Mouse (Mus musculus) heart, embryonic 11.5 days (tissue): ENCODE data around the gene Vasn. TPM values are rescaled to one million over a fixed set of nuclear protein-coding genes. Genes with fewer than 3 reads are reported as not detected.

Experiments
- ATAC-seq: fragments of 200-750 bp; cut with Nextera tagmentation; replicated peaks from 2 replicates; pipeline ENCODE4 v1.8.0; 2017; ENCODE audit warnings: moderate library complexity; ENCODE audit not compliant: insufficient number of reproducible peaks, low FRiP score, low TSS enrichment
- H3K27ac ChIP-seq: fragments of 300-500 bp; sonication (generic); 2 replicates; pipeline ENCODE4 v1.5.1; 2014; ENCODE audit warnings: mild to moderate bottlenecking, low read depth, low read length
- H3K27me3 ChIP-seq: fragments of 300-500 bp; sonication (generic); 2 replicates; pipeline ENCODE4 v1.6.1; 2014; ENCODE audit warnings: mild to moderate bottlenecking, low read length, mixed read lengths; ENCODE audit not compliant: control insufficient read depth, insufficient read depth
- H3K36me3 ChIP-seq: fragments of 300-500 bp; sonication (generic); 2 replicates; pipeline ENCODE4 v1.6.1; 2014; ENCODE audit warnings: mild to moderate bottlenecking, low read length, moderate library complexity, mixed read lengths; ENCODE audit not compliant: control insufficient read depth, insufficient read depth
- H3K4me1 ChIP-seq: fragments of 300-500 bp; sonication (generic); 2 replicates; pipeline ENCODE4 v1.6.1; 2014; ENCODE audit warnings: low read length; ENCODE audit not compliant: control insufficient read depth, insufficient read depth
- H3K4me2 ChIP-seq: fragments of 300-500 bp; sonication (generic); 2 replicates; pipeline ENCODE4 v1.6.1; 2014; ENCODE audit warnings: mild to moderate bottlenecking, moderate library complexity
- H3K4me3 ChIP-seq: fragments of 300-500 bp; sonication (generic); 2 replicates; pipeline ENCODE4 v1.5.1; 2014; ENCODE audit warnings: low read depth, low read length
- H3K9ac ChIP-seq: fragments of 300-500 bp; sonication (generic); 2 replicates; pipeline ENCODE4 v1.6.1; 2014; ENCODE audit warnings: mild to moderate bottlenecking, low read depth, low read length, moderate library complexity
- H3K9me3 ChIP-seq: fragments of 300-500 bp; sonication (generic); replicated peaks from 2 replicates; pipeline ENCODE4 v1.6.1; 2016; ENCODE audit warnings: low read length; ENCODE audit not compliant: control insufficient read depth
- WGBS: fragments of 180-500 bp; shearing (Covaris S2); extraction: QIAGEN DNeasy Blood & Tissue Kit; methylation state at CpG from one replicate; pipeline ENCODE4 v1.1.7; 2014; ENCODE audit not compliant: insufficient replicate concordance; 5-methylcytosine and 5-hydroxymethylcytosine counted together
- polyA plus RNA-seq: library from polyadenylated mRNA; unstranded; fragments of >200 nt; fragmentation: Nextera tagmentation; extraction: Ambion mirVana; gene quantifications from 2 replicates; pipeline ENCODE4 v1.2.1, GENCODE M21; 2014

Vasn gene
- polyA plus RNA-seq, 1 experiment from 2014 or later, result 10.6 TPM

DNA sequence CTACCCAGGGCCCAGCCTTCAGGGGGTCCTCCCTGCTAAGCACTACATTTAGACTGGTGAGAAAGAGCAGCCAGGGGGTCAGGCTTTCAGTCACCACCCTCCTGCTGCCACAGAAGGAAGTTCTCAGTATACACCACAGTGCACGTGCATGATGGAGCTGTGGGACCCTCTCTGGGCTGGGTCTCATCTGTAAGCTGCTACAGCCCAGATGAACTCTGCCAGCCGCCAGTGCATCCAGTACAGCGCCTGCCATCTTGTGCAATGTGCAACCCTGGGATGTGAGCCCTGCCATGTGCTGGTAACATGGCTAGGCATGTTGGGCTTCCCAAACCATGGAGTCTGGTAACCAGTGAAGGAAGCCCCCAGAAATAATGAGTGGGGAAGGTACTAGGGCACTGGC is 10.4 kb downstream of the Vasn start:
- WGBS, result 94% methylated on average over 3 of the region's 3 CpGs
- Histone ChIP-seq H3K9me3 (no peaks in the 10 kb centered on the region), H3K27me3 (no peaks in the 10 kb centered on the region), H3K36me3 (peaks cover 30% of the 10 kb centered on the region), H3K4me1 (peaks cover 50% of the 10 kb centered on the region), H3K4me2 (no peak overlapping the region), H3K9ac (no peak overlapping the region), H3K4me3 (no peak overlapping the region), H3K27ac (no peak overlapping the region)
- no peak for ATAC-seq

DNA sequence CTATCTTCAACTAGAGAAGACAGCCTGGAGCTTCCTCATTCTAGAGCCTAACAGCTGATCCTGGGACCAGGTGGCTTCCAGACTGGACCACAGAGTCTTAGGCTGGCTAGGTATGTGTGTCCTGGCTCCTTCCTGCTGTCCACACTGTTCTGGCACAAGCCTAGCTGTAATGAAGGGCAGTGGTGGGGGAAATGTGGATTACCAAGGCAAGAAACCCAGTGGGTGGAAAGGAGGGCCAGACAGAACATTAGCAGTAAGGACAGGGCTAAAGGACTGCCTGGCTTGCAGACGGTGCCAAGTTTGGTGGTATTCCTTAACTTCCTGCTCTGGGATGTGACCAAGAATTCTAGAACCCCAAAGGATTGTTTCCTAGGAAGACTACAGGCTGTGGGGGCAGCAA is 11.3 kb downstream of the Vasn start:
- no peak overlapping the region for H3K4me3 ChIP-seq
- H3K36me3 ChIP-seq, result peaks cover 30% of the 10 kb centered on the region
- peaks cover 54% of the 10 kb centered on the region for H3K4me1 ChIP-seq
- no peaks in the 10 kb centered on the region for H3K9me3 ChIP-seq
- no peaks in the 10 kb centered on the region for H3K27me3 ChIP-seq
- no peak for ATAC-seq
- no peak overlapping the region for H3K4me2 ChIP-seq
- no peak overlapping the region; the same call in 1 of the 2 replicates for H3K9ac ChIP-seq
- 80% methylated on average over 1 of the region's 1 CpGs for WGBS
- peak overlapping the region; percentile 55 for H3K27ac ChIP-seq

DNA sequence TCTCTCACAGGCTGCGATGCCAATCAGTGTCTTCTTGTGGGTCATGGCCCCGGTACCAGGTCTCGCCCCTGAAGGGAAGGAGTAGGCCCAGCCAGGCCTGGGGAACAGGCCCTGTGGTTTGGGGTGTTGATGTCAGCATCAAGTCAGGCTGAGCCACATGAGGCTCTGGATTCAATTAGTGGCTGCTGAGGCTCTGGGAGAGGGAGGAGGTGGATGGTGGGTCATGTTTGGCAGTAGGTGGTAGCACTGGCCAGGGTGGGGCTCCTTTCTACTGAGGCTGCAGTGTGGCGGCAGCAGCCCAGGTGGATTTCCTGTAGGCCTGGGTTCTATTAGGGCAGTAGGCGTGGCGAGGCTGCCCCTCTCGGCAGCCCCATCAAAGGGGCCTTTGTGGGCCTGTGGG is 11.9 kb downstream of the Vasn start:
- peaks cover 54% of the 10 kb centered on the region for H3K4me1 ChIP-seq
- H3K27me3 ChIP-seq, result no peaks in the 10 kb centered on the region
- H3K36me3 ChIP-seq, result peaks cover 30% of the 10 kb centered on the region
- no peak overlapping the region for H3K4me3 ChIP-seq
- H3K4me2 ChIP-seq, result no peak overlapping the region
- ATAC-seq, result no peak
- H3K9me3 ChIP-seq, result no peaks in the 10 kb centered on the region
- peak overlapping the region; percentile 28; the same call in 1 of the 2 replicates for H3K9ac ChIP-seq
- peak overlapping the region; percentile 55; the same call in 1 of the 2 replicates for H3K27ac ChIP-seq
- WGBS, result 75% methylated on average over 7 of the region's 7 CpGs

DNA sequence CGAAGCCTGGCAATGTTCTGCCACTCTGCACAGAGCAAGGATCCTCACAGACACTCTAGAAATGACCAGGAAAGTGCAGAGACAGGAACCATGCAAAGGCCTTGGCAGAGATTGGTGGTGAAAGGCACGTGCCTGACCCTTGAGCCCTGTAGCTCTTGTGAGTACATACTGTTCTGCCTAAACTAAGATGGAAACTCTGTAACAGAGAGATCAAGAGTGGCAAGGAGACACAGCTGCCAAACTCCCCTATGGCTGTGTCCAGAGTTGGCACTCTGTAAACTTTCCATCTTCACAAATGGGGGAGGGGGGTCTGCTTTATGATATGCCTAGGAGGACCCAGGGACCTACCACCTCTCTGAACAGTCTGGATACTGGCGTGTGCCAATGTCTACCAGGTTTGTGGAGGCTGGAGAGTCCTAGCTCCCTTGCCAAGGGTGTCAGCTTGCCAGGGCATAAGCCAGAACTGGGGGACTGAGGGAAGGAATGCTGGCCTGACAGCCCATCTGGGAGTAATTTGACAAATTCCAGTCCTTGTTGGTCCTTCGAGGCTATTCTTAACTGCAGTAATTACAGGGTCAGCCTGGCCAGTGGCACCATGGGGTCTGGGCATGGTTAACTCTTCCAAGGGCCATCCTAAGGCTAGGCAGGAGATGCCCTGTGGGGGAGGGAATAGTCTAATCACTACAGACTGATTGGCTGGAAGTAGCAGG is 13.1 kb downstream of the Vasn start:
- Histone ChIP-seq H3K27me3 (no peaks in the 10 kb centered on the region), H3K9me3 (no peaks in the 10 kb centered on the region), H3K4me2 (no peak overlapping the region), H3K4me1 (peaks cover 49% of the 10 kb centered on the region), H3K9ac (peak overlapping the region; percentile 10; the same call in 1 of the 2 replicates), H3K27ac (peak overlapping the region; percentile 64), H3K4me3 (no peak overlapping the region), H3K36me3 (peaks cover 30% of the 10 kb centered on the region)
- ATAC-seq, result no peak
- 54% methylated on average over 4 of the region's 4 CpGs for WGBS

DNA sequence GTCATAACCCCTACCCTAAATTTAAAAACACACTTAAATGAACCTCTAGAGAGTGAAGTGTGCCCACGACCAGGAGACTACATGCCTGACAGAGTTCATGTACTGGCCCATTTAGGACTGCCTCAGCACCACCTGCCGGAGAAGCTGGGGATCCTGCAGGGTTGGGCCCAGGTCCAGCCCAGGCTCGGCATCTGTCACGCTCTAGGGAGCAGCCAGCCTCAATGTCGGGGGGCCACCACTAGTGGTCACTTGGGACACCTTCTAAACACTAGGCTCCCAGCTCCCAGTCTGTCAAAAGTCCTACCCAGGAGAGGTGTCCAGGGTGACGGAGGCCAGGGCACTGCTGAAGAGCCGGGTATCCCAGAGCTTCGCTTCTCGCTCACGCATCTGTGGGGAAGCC is 15.0 kb downstream of the Vasn start:
- Histone ChIP-seq H3K4me3 (no peak overlapping the region), H3K4me1 (peaks cover 54% of the 10 kb centered on the region), H3K27me3 (no peaks in the 10 kb centered on the region), H3K9ac (0 out of 2 replicates have a peak overlapping the region, but pooled peaks have one; percentile 16), H3K4me2 (no peak overlapping the region), H3K27ac (0 out of 2 replicates have a peak overlapping the region, but pooled peaks have one; percentile 84), H3K9me3 (no peaks in the 10 kb centered on the region), H3K36me3 (peaks cover 15% of the 10 kb centered on the region)
- ATAC-seq, result no peak
- 73% methylated on average over 10 of the region's 10 CpGs for WGBS

DNA sequence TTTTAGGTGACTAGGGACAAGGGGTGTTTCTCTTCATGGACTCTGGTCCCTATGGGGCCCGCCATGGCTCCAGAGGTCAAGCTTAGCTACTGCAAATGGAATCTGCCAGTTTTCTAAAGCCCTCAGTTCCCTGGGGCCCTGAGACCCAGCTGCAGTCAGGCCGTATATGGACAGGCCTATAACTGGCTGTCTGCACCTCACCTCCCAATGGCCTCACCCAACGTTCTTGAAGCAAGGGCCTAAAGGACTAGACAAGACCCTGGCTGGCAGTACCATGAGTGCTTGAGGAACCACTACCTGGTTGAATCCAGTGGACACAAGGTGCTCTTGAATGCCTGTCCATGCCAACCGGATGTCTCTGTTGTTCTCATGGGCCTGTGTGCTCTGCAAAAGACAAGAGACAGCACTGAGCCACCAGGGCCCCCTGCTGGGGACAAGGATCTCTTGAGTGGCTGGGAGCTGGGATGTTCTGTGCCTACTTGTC is 15.6 kb downstream of the Vasn start:
- no peak for ATAC-seq
- H3K4me1 ChIP-seq, result peaks cover 54% of the 10 kb centered on the region
- WGBS, result 56% methylated on average over 4 of the region's 4 CpGs

DNA sequence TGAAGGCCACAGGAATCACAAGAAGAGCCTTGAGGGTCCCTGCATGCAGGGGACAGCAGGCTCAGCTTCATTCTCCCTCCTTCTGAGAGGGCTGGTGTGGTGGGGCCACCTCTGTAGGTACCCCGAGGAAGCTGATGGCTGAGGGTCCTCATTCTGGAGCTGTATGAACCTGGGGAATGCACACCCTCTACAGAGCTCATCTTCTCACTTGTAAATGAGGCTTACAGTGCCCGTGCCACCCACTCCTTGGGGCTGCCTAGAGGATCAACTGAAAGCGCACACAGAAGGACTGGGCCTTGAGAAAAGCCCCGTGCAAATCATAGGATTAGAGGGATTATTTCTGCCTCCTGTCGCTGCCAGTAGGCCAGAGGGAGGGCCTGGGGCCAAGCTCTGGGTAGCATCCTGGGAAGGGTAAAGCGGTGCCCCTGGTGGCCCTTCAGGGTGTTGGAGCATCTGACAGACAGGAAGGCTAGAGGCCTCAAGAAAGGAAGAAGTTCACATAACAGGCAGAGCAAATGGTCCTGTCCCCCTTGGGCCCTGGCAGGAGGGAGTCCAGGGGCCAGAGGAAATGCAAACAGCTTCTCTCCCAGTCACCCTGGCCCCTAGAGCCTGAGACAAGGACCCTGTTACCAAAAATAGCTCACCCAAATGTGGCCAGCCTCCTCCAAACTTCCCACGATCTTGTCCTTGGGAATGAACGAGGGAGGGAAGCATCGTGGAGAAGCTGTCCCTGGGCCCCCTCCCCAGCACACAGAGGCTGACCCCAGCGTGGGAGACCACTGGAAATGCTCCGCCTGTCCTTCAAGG is 16.2 kb downstream of the Vasn start:
- no peaks in the 10 kb centered on the region for H3K27me3 ChIP-seq
- peak overlapping the region; percentile 20 for H3K4me2 ChIP-seq
- ATAC-seq, result no peak
- peaks cover 54% of the 10 kb centered on the region for H3K4me1 ChIP-seq
- peak overlapping the region; percentile 65 for H3K9ac ChIP-seq
- peak overlapping the region; percentile 84 for H3K27ac ChIP-seq
- no peaks in the 10 kb centered on the region for H3K9me3 ChIP-seq
- peaks cover 10% of the 10 kb centered on the region for H3K36me3 ChIP-seq
- no peak overlapping the region for H3K4me3 ChIP-seq
- WGBS, result 21% methylated on average over 11 of the region's 11 CpGs

More for the DNA sequence above, 15.6 kb downstream of the Vasn start:
- Histone ChIP-seq H3K4me3 (no peak overlapping the region), H3K4me2 (no peak overlapping the region), H3K27ac (peak overlapping the region; percentile 84), H3K9ac (peak overlapping the region; percentile 65), H3K9me3 (no peaks in the 10 kb centered on the region), H3K27me3 (no peaks in the 10 kb centered on the region), H3K36me3 (peaks cover 9% of the 10 kb centered on the region)

DNA sequence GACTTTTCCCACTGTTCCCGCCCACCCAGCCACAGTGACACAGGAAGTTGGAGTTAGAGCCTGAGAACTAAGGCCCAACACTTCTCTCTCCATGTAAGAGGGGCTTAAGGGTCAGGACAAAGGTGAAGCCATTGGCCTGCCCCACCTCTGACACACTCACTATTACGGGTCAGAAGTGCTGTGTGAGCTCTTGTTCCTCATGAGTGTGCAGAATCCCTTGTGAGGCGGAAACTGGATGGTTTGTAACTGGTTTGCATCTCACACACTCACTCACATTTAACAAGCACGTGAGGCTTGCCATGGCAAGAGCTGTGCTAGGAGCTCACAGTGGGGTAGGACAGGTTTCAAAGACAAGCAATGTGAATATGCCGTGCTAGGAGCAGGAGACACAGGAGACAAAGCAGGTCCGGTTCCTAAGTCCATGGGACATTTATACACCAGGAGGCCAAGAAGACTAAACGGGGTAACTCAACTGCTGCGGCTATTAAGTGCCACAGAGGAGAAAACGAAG is 16.9 kb downstream of the Vasn start:
- Histone ChIP-seq H3K9me3 (no peaks in the 10 kb centered on the region), H3K27me3 (no peaks in the 10 kb centered on the region), H3K4me3 (no peak overlapping the region), H3K9ac (peak overlapping the region; percentile 29), H3K4me2 (no peak overlapping the region), H3K4me1 (peaks cover 52% of the 10 kb centered on the region), H3K36me3 (peaks cover 17% of the 10 kb centered on the region), H3K27ac (peak overlapping the region; percentile 84)
- 50% methylated on average over 9 of the region's 9 CpGs for WGBS
- no peak for ATAC-seq
